In genomic region chr11:102140508-102140907, GRCm38 (mm10) we compare ENCODE assay signal across 9 mouse cellular contexts. TPM values are rescaled to one million over a fixed set of nuclear protein-coding genes. Genes with fewer than 3 reads are reported as not detected.
DNase-seq lines count a peak whose midpoint lies in the region; ATAC-seq and TF ChIP-seq lines count a peak whose summit lies in the region.
"Had no signal": no experiment of that assay in that cellular context is flagged by ENCODE, and none has a peak within 500 bp of the region (broad histone marks: within the 10 kb centered on the region; RNA-seq: fewer than 3 reads in every experiment).

No protein-coding gene starts in this region.

- no peak for TF ChIP-seq POLR2A in brain, embryonic 14.5 days (IDR thresholded peaks at IDR 0.05; ENCODE audit: borderline replicate concordance, extremely low read depth, insufficient read depth, insufficient read length, poor library complexity, severe bottlenecking)
- no peak for TF ChIP-seq POLR2A in limb, embryonic 14.5 days (IDR thresholded peaks at IDR 0.05; ENCODE audit: borderline replicate concordance, extremely low read depth, insufficient read depth, insufficient read length)

- no peaks in the 10 kb centered on the region for H3K36me3 ChIP-seq in liver, embryonic 12.5 days
- H3K36me3 ChIP-seq in limb, embryonic 14.5 days (ENCODE audit: control insufficient read depth, insufficient read depth, low read length), result no peaks in the 10 kb centered on the region

- no peak overlapping the region for H3K9ac ChIP-seq in liver, embryonic 12.5 days
- H3K9ac ChIP-seq in limb, embryonic 14.5 days (ENCODE audit: low read depth, low read length, severe bottlenecking), result no peak overlapping the region

- 2% methylated on average over 5 of the region's 5 CpGs for WGBS in liver, embryonic 12.5 days (ENCODE audit: insufficient replicate concordance)
- WGBS in limb, embryonic 14.5 days, result 3% methylated on average over 5 of the region's 5 CpGs

- TF ChIP-seq CTCF in brain, embryonic 14.5 days (IDR thresholded peaks at IDR 0.05; ENCODE audit: borderline replicate concordance, extremely low read depth, insufficient read depth, insufficient read length), result peak; percentile 70; the same call in 1 of the 2 replicates

- no peak for ATAC-seq in liver, embryonic 12.5 days
- ATAC-seq in limb, embryonic 14.5 days (ENCODE audit: low FRiP score, low read depth), result no peak

- no peak overlapping the region for H3K4me2 ChIP-seq in liver, embryonic 12.5 days
- no peak overlapping the region for H3K4me2 ChIP-seq in limb, embryonic 14.5 days (replicated peaks; ENCODE audit: low read depth, low read length, severe bottlenecking)

- H3K27me3 ChIP-seq in liver, embryonic 12.5 days (replicated peaks), result peaks cover 55% of the 10 kb centered on the region
- H3K27me3 ChIP-seq in limb, embryonic 14.5 days (ENCODE audit: control insufficient read depth, insufficient read depth, low read length), result peaks cover 20% of the 10 kb centered on the region

- H3K9me3 ChIP-seq in liver, embryonic 12.5 days (replicated peaks), result no peaks in the 10 kb centered on the region
- no peaks in the 10 kb centered on the region for H3K9me3 ChIP-seq in limb, embryonic 14.5 days (ENCODE audit: control insufficient read depth, low read length)

- no peak overlapping the region for H3K27ac ChIP-seq in liver, embryonic 12.5 days
- no peak overlapping the region for H3K27ac ChIP-seq in limb, embryonic 14.5 days (replicated peaks; ENCODE audit: low read depth, low read length)

- H3K4me1 ChIP-seq in liver, embryonic 12.5 days, result peaks cover 11% of the 10 kb centered on the region
- H3K4me1 ChIP-seq in limb, embryonic 14.5 days (ENCODE audit: control insufficient read depth, insufficient read depth, low read length), result peaks cover 4% of the 10 kb centered on the region; the same call in 1 of the 2 replicates

- intact Hi-C loops in gastrocnemius, postnatal 14 days (cut with DNase I; ENCODE audit: low total_unique reads), result no loop called here

- DNase-seq in liver (peak; percentile 67), MEL-GATA-1-ER (ENCODE audit: extremely low read depth, low read depth) (peak; percentile 63)
- peak; percentile 72 for DNase-seq in brain, embryonic 14.5 days (ENCODE audit: low read depth)
- DNase-seq in gastrocnemius, postnatal 14 days, result peak; percentile 37
- DNase-seq in limb, embryonic 14.5 days (ENCODE audit: low spot score), result peak; percentile 74
- DNase-seq in right cerebral cortex, postnatal 14 days, result peak; percentile 48

- H3K4me3 ChIP-seq in liver, embryonic 12.5 days, result no peak overlapping the region
- no peak overlapping the region for H3K4me3 ChIP-seq in limb, embryonic 14.5 days (replicated peaks; ENCODE audit: low read length)

RNA-seq across cellular contexts. Expression of gene Nags, which starts 4.8 kb away (rescaled TPM):
- 7.7 and 8.8 TPM in 2 replicates for polyA plus RNA-seq in liver, embryonic 12.5 days (2016; fragmentation: Nextera tagmentation; extraction: Ambion mirVana)
- 0.04 and 0.05 TPM in 2 replicates for polyA plus RNA-seq in brain, embryonic 14.5 days (2012; rRNA removed)
- total RNA-seq in gastrocnemius, postnatal 14 days (2021), result not detected
- polyA plus RNA-seq in limb, embryonic 14.5 days (2012; rRNA removed), result 0.06 and 0.09 TPM in 2 replicates
- polyA plus RNA-seq in limb, embryonic 14.5 days (2014; fragmentation: Nextera tagmentation; extraction: Ambion mirVana), result not detected in 2 replicates
- polyA plus RNA-seq: neural tube, embryonic 14.5 days had no signal

RNA-seq across cellular contexts. Expression of gene Tmem101, which starts 15.7 kb away (rescaled TPM):
- 16.3 TPM in 2 replicates for polyA plus RNA-seq in liver, embryonic 12.5 days (2016; fragmentation: Nextera tagmentation; extraction: Ambion mirVana)
- 36.3 and 38.6 TPM in 2 replicates for polyA plus RNA-seq in brain, embryonic 14.5 days (2012; rRNA removed)
- 10 to 100 TPM; 15.1 to 16.5 TPM for total RNA-seq in gastrocnemius, postnatal 14 days (2021)
- 37.1 and 47.9 TPM in 2 replicates for polyA plus RNA-seq in limb, embryonic 14.5 days (2012; rRNA removed)
- 29.7 and 34.5 TPM in 2 replicates for polyA plus RNA-seq in limb, embryonic 14.5 days (2014; fragmentation: Nextera tagmentation; extraction: Ambion mirVana)

RNA-seq across cellular contexts. Expression of gene Pyy, which starts 32.9 kb away (rescaled TPM):
- polyA plus RNA-seq in liver, embryonic 12.5 days (2016; fragmentation: Nextera tagmentation; extraction: Ambion mirVana), result 0.32 TPM in 1 of 2 replicates, not detected in the other
- 1.8 and 4.0 TPM in 2 replicates for polyA plus RNA-seq in brain, embryonic 14.5 days (2012; rRNA removed)
- not detected for total RNA-seq in gastrocnemius, postnatal 14 days (2021)
- not detected in 2 replicates for polyA plus RNA-seq in limb, embryonic 14.5 days (2012; rRNA removed)
- not detected in 2 replicates for polyA plus RNA-seq in limb, embryonic 14.5 days (2014; fragmentation: Nextera tagmentation; extraction: Ambion mirVana)
- polyA plus RNA-seq: heart, embryonic 16.5 days; neural tube, embryonic 14.5 days had no signal

RNA-seq across cellular contexts. Expression of gene Ppy, which starts 39.4 kb away (rescaled TPM):
- not detected in 2 replicates for polyA plus RNA-seq in liver, embryonic 12.5 days (2016; fragmentation: Nextera tagmentation; extraction: Ambion mirVana)
- polyA plus RNA-seq in brain, embryonic 14.5 days (2012; rRNA removed), result not detected in 2 replicates
- total RNA-seq in gastrocnemius, postnatal 14 days (2021), result not detected
- not detected in 2 replicates for polyA plus RNA-seq in limb, embryonic 14.5 days (2012; rRNA removed)
- not detected in 2 replicates for polyA plus RNA-seq in limb, embryonic 14.5 days (2014; fragmentation: Nextera tagmentation; extraction: Ambion mirVana)
- polyA plus RNA-seq: heart, embryonic 16.5 days; neural tube, embryonic 14.5 days had no signal

RNA-seq across cellular contexts. Expression of gene Lsm12, which starts 44.6 kb away (rescaled TPM):
- polyA plus RNA-seq in liver, embryonic 12.5 days (2016; fragmentation: Nextera tagmentation; extraction: Ambion mirVana), result 84.3 and 85.8 TPM in 2 replicates
- polyA plus RNA-seq in brain, embryonic 14.5 days (2012; rRNA removed), result 36.5 and 47.6 TPM in 2 replicates
- total RNA-seq in gastrocnemius, postnatal 14 days (2021), result 10 to 100 TPM; 69.9 to 76.0 TPM
- 38.5 and 40.0 TPM in 2 replicates for polyA plus RNA-seq in limb, embryonic 14.5 days (2012; rRNA removed)
- polyA plus RNA-seq in limb, embryonic 14.5 days (2014; fragmentation: Nextera tagmentation; extraction: Ambion mirVana), result 83.8 and 86.0 TPM in 2 replicates
